Comparison of ENCODE assay signal across 8 mouse cellular contexts in the genomic region with DNA sequence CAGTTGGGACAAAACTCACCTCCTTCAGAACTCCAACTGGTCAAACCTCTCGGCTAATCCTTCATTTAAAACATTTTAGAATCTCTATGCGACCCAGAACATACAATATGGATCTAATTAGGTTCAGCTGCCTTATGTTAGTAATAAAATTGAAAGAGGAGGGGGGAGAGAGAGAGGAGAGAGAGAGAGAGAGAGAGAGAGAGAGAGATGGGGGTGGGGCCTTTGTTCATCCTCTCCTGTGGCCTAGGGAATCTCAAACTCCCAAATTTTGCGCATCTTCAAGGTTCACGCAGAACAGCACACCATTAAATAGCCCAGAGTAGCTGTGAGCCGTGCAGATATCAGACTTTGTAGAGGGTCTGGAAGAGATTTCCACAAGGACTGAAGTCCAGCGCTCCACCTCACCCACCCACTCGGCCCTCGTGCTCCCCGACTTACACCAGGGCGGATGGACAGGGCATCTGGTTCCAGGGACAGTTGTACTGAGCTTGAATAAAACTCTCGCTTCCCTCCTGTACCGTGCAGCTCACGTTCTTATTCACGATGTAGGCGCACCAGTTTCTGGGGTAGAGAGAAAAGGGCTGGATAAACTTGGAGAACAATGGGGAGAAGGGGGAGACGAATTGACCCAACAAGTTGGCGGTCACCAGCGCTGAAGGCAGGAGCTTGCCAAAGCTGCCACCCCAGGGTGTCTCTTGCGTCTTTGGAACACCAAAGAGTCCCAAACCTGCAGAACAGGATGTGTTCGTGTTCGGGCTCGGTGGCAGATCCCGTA. TPM values are rescaled to one million over a fixed set of nuclear protein-coding genes. Genes with fewer than 3 reads are reported as not detected.
DNase-seq lines count a peak whose midpoint lies in the region; ATAC-seq and TF ChIP-seq lines count a peak whose summit lies in the region.

No protein-coding gene starts in this region.

- H3K27ac ChIP-seq in ES-Bruce4 (ENCODE audit: insufficient read depth, low read length) = no peak overlapping the region
- no peak overlapping the region for H3K27ac ChIP-seq in intestine, embryonic 14.5 days (ENCODE audit: low read depth)
- no peak overlapping the region for H3K27ac ChIP-seq in midbrain, embryonic 16.5 days (ENCODE audit: low read length)

- no peaks in the 10 kb centered on the region for H3K4me1 ChIP-seq in ES-Bruce4 (ENCODE audit: control insufficient read depth, insufficient read depth, low read length)
- H3K4me1 ChIP-seq in intestine, embryonic 14.5 days (replicated peaks; ENCODE audit: control insufficient read depth, insufficient read depth, low read length) = peaks cover 3% of the 10 kb centered on the region; the same call in 1 of the 2 replicates
- peaks cover 13% of the 10 kb centered on the region for H3K4me1 ChIP-seq in midbrain, embryonic 16.5 days (ENCODE audit: control insufficient read depth, insufficient read depth, low read length)

- ATAC-seq in frontal cortex, adult (ENCODE audit: low TSS enrichment) = peak; percentile 28; the same call in 1 of the 2 replicates
- peak; percentile 8; the same call in 1 of the 2 replicates for ATAC-seq in erythroid progenitor cell, adult 5-6 weeks (replicated peaks; ENCODE audit: low FRiP score, poor library complexity, severe bottlenecking)
- ATAC-seq in intestine, embryonic 14.5 days (replicated peaks; ENCODE audit: low FRiP score, low TSS enrichment, low read depth) = 0 out of 2 replicates have a peak, but pooled peaks have one; percentile 26
- peak; percentile 30; the same call in 1 of the 2 replicates for ATAC-seq in midbrain, embryonic 16.5 days

- no peak for TF ChIP-seq POLR2A in ES-Bruce4 (IDR thresholded peaks at IDR 0.05; ENCODE audit: insufficient read depth, low read length)

- TF ChIP-seq CTCF in ES-Bruce4 (IDR thresholded peaks at IDR 0.05; ENCODE audit: low read depth, low read length) = no peak

- H3K27me3 ChIP-seq in ES-Bruce4 (ENCODE audit: control insufficient read depth, insufficient read depth, low read length, poor library complexity, severe bottlenecking) = peaks cover 14% of the 10 kb centered on the region
- peaks cover 42% of the 10 kb centered on the region for H3K27me3 ChIP-seq in intestine, embryonic 14.5 days (replicated peaks; ENCODE audit: control insufficient read depth, insufficient read depth, low read length)
- peaks cover 20% of the 10 kb centered on the region for H3K27me3 ChIP-seq in midbrain, embryonic 16.5 days (ENCODE audit: control insufficient read depth, insufficient read depth, low read depth, low read length)

- H3K4me3 ChIP-seq in ES-Bruce4 (ENCODE audit: low read depth, low read length) = peak overlapping the region; percentile 78
- H3K4me3 ChIP-seq in intestine, embryonic 14.5 days (ENCODE audit: low read depth, low read length) = peak overlapping the region; percentile 57
- peak overlapping the region; percentile 69 for H3K4me3 ChIP-seq in midbrain, embryonic 16.5 days (ENCODE audit: low read depth, low read length)

- intact Hi-C loops in left cerebral cortex, postnatal 14 days (cut with DNase I) = loop anchor here (5.0 kb wide), 1 partner anchor 58 kb away; no protein-coding TSS in a partner anchor

- no peaks in the 10 kb centered on the region for H3K36me3 ChIP-seq in ES-Bruce4 (ENCODE audit: control insufficient read depth, insufficient read depth, low read length, poor library complexity, severe bottlenecking)
- H3K36me3 ChIP-seq in intestine, embryonic 14.5 days (ENCODE audit: control insufficient read depth, insufficient read depth, low read length) = no peaks in the 10 kb centered on the region
- H3K36me3 ChIP-seq in midbrain, embryonic 16.5 days (ENCODE audit: control insufficient read depth, insufficient read depth, low read length) = no peaks in the 10 kb centered on the region

- peak overlapping the region; percentile 73; the same call in 1 of the 2 replicates for H3K9ac ChIP-seq in ES-Bruce4 (ENCODE audit: low read depth, poor library complexity, severe bottlenecking)
- peak overlapping the region; percentile 35; the same call in 1 of the 2 replicates for H3K9ac ChIP-seq in intestine, embryonic 14.5 days (ENCODE audit: low read length)
- H3K9ac ChIP-seq in midbrain, embryonic 16.5 days (ENCODE audit: low read depth, low read length) = peak overlapping the region; percentile 72

- TF ChIP-seq EP300 in ES-Bruce4 (IDR thresholded peaks at IDR 0.05; ENCODE audit: insufficient read depth, low read depth, low read length) = no peak

- 10% methylated on average over 23 of the region's 23 CpGs for WGBS in intestine, embryonic 14.5 days
- WGBS in midbrain, embryonic 16.5 days = 4% methylated on average over 23 of the region's 23 CpGs

- no peaks in the 10 kb centered on the region for H3K9me3 ChIP-seq in ES-Bruce4 (replicated peaks; ENCODE audit: control insufficient read depth, insufficient read depth, low read length, poor library complexity, severe bottlenecking)
- no peaks in the 10 kb centered on the region for H3K9me3 ChIP-seq in intestine, embryonic 14.5 days (ENCODE audit: control insufficient read depth, low read length)
- no peaks in the 10 kb centered on the region for H3K9me3 ChIP-seq in midbrain, embryonic 16.5 days (replicated peaks; ENCODE audit: control insufficient read depth, low read length, poor library complexity, severe bottlenecking)

- no peak for DNase-seq in frontal cortex, postnatal 14 days (ENCODE audit: low spot score in 2 of 2)
- peak; percentile 75 for DNase-seq in intestine, embryonic 14.5 days (ENCODE audit: low spot score)
- DNase-seq in left cerebral cortex, postnatal 14 days (ENCODE audit: low spot score in 2 of 2) = no peak
- no peak for DNase-seq in spleen, postnatal 4 days (ENCODE audit: low spot score in 2 of 2)

- H3K4me2 ChIP-seq in intestine, embryonic 14.5 days (ENCODE audit: low read length) = peak overlapping the region; percentile 100
- peak overlapping the region; percentile 100 for H3K4me2 ChIP-seq in midbrain, embryonic 16.5 days (ENCODE audit: low read length)

RNA-seq across cellular contexts. Expression of a gene that starts 1.9 kb away (rescaled TPM):
- polyA plus RNA-seq in ES-Bruce4 (2011; ENCODE audit: insufficient read depth, insufficient read length, low read depth, missing spikeins) = 1.2 and 2.6 TPM in 2 replicates
- 98.7 and 158 TPM in 2 replicates for total RNA-seq in erythroid progenitor cell, adult 5-6 weeks (2015; ENCODE audit: low replicate concordance)
- total RNA-seq in erythroid progenitor cell, adult 5-6 weeks (2017; ENCODE audit: low replicate concordance) = 88.5 and 131 TPM in 2 replicates
- 0.66 and 1.4 TPM in 2 replicates for polyA plus RNA-seq in intestine, embryonic 14.5 days (2014; fragmentation: Nextera tagmentation; extraction: Ambion mirVana)
- polyA plus RNA-seq in midbrain, embryonic 16.5 days (2015; fragmentation: Nextera tagmentation; extraction: Ambion mirVana) = 1.0 and 1.4 TPM in 2 replicates
- 1 to 10 TPM; 2.2 to 2.6 TPM for total RNA-seq in left cerebral cortex, postnatal 14 days (2021)
